Mouse (Mus musculus): ENCODE data around the gene Pcdh11x. TPM values are rescaled to one million over a fixed set of nuclear protein-coding genes. Genes with fewer than 3 reads are reported as not detected.
A peak's percentile ranks its signal among the peaks of the same experiment; 100 is the strongest.

The Pcdh11x gene
- total RNA-seq (2014; rRNA removed) (46.0 and 66.4 TPM in 2 replicates), polyA plus RNA-seq (2015; fragmentation: Nextera tagmentation; extraction: Ambion mirVana) (17.9 and 31.4 TPM in 2 replicates)

DNA sequence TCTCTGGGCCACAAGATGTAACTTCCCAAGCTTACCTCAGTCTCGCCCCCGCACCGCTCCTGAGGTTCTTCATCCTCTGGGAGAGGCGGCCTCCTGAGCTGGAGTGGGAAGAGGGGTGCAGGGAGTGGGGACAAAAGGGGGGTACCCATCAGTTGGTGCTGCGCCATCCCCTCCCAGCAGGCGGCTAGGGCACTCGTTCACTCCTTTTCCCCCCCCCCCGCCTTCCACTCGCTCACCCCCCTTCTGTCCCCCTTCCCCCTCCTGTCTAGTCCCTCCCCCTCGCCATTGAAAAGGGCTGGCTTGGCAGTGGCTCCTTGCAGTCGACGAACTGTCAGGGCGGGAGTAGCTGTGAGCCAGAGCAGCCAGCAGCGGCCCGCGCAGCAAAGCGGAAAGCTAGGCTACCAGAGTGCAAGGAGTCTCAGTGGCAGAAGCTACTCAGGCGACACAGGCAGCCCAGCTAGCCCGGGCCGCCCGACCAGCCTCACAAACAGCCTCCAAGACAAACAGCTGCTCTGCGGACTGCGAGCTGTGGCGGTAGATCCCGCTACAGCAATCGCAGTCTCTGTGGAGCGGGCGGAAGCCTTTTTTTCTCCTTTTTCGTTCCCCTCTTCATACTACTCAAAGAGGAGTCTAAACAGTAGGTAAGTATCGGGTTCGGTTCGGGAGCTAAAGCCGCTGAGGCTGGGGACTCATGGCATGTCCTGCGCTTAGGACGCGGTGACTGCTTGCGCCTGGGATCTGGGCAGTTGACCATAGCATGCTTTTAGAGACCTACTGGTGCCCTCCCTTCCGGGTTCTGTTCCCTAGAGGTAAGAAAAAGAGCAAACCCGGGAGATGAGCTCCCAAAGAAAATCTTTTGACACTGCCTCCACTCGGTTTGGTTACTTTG lies at the start of gene Pcdh11x:
Gene Pcdh11x (plus strand): TSS at position 249 of the 889 bp plus-strand sequence.
- Histone ChIP-seq H3K9me3 (ENCODE audit: low read length) (no peaks in the 10 kb centered on the region), H3K4me2 (ENCODE audit: low read depth) (peak within 1 kb of the TSS; percentile 68), H3K27me3 (ENCODE audit: insufficient read depth, low read length) (no peaks in the 10 kb centered on the region), H3K36me3 (ENCODE audit: insufficient read depth) (no peaks in the 10 kb centered on the region), H3K4me1 (ENCODE audit: insufficient read depth) (no peaks in the 10 kb centered on the region), H3K27ac (ENCODE audit: low read depth, low read length) (no peak within 1 kb of the TSS), H3K4me3 (ENCODE audit: low read depth, low read length) (peak within 1 kb of the TSS; percentile 46), H3K9ac (peak within 1 kb of the TSS; percentile 41; the same call in 1 of the 2 replicates)
- TF ChIP-seq CTCF (IDR thresholded peaks at IDR 0.05; ENCODE audit: low read depth), result peak; percentile 16; the same call in 1 of the 2 replicates
- 19% methylated on average over 37 of the region's 40 CpGs for WGBS
- peak; percentile 69 for DNase-seq
- ATAC-seq, result peak; percentile 86

DNA sequence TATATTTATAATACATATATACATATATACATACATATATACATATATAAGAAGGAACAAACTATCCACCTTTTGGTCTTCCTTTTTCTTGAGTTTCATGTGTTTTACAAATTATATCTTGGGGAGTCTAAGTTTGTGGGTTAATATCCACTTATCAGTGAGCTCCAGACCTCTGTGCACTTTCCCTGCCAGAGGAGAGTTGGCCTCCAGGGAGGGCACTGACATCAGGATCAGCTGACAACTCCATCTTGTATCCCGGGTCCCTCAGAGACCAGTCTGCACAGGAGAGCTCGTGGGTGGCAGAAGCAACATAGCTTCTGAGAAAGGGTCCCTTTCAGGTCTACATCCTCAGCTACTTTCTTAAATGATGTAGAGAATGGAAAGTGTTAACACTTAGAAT lies 30.0 kb upstream of the Pcdh11x start:
- Histone ChIP-seq H3K27me3 (ENCODE audit: insufficient read depth, low read length) (no peaks in the 10 kb centered on the region), H3K9me3 (ENCODE audit: low read length) (no peaks in the 10 kb centered on the region), H3K27ac (ENCODE audit: low read depth, low read length) (no peak overlapping the region), H3K4me1 (ENCODE audit: insufficient read depth) (no peaks in the 10 kb centered on the region), H3K36me3 (ENCODE audit: insufficient read depth) (no peaks in the 10 kb centered on the region), H3K4me3 (ENCODE audit: low read depth, low read length) (no peak overlapping the region), H3K9ac (no peak overlapping the region), H3K4me2 (ENCODE audit: low read depth) (no peak overlapping the region)
- no peak for DNase-seq
- no peak for ATAC-seq
- WGBS, result 76% methylated on average over 2 of the region's 2 CpGs
- TF ChIP-seq CTCF (IDR thresholded peaks at IDR 0.05; ENCODE audit: low read depth), result no peak

DNA sequence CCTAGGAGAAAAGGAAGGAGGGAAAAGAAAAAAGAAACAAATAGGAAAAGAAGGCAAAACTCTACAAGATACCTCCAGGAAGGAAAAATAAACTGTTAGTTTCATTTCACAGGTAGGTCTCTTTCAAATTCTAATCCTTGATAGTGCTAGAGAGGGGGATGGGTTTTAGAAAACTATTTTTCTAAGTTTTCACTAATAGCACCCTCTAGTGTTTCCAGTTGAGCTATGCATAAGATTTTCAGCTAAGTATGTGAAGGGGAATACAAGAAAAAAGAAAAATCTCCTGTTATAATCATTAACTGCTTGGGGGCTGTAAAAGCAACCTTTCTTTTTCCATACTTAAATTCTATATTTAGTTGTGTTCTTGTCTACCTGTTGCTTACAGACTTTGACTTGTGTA lies 4.5 kb upstream of the Pcdh11x start:
- Histone ChIP-seq H3K4me1 (ENCODE audit: insufficient read depth) (no peaks in the 10 kb centered on the region), H3K9me3 (ENCODE audit: low read length) (no peaks in the 10 kb centered on the region), H3K27me3 (ENCODE audit: insufficient read depth, low read length) (no peaks in the 10 kb centered on the region), H3K4me2 (ENCODE audit: low read depth) (no peak overlapping the region), H3K9ac (no peak overlapping the region), H3K4me3 (ENCODE audit: low read depth, low read length) (no peak overlapping the region), H3K27ac (ENCODE audit: low read depth, low read length) (no peak overlapping the region), H3K36me3 (ENCODE audit: insufficient read depth) (no peaks in the 10 kb centered on the region)
- DNase-seq, result peak; percentile 48
- no peak for ATAC-seq
- TF ChIP-seq CTCF (IDR thresholded peaks at IDR 0.05; ENCODE audit: low read depth), result peak; percentile 44

DNA sequence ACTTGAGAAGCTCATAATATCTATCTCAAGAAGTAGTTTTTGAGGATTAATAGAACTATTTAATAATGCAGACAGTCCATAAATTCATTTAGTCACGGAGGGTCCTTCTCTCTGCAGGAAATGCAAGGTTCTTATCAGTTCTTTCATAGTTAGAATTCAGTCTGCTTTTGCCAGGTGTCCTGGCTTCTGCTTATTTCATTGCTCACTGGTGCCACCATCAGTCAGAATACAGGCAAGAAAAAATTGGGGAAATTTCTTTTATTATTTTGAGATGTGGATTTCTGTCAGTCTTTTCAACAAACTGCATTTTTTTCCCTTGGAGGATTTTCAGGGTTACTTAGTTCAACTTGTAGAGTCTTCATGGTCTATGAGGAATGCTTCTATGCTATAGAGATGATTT lies 2.6 kb upstream of the Pcdh11x start:
- DNase-seq (peak; percentile 14), ATAC-seq (no peak)
- WGBS, result 11% methylated on average over 1 of the region's 1 CpGs
- H3K4me2 ChIP-seq (ENCODE audit: low read depth), result no peak overlapping the region
- H3K4me3 ChIP-seq (ENCODE audit: low read depth, low read length), result no peak overlapping the region
- H3K27me3 ChIP-seq (ENCODE audit: insufficient read depth, low read length), result no peaks in the 10 kb centered on the region
- H3K27ac ChIP-seq (ENCODE audit: low read depth, low read length), result no peak overlapping the region
- H3K9ac ChIP-seq, result no peak overlapping the region
- TF ChIP-seq CTCF (IDR thresholded peaks at IDR 0.05; ENCODE audit: low read depth), result peak; percentile 49
- no peaks in the 10 kb centered on the region for H3K36me3 ChIP-seq (ENCODE audit: insufficient read depth)
- no peaks in the 10 kb centered on the region for H3K4me1 ChIP-seq (ENCODE audit: insufficient read depth)
- no peaks in the 10 kb centered on the region for H3K9me3 ChIP-seq (ENCODE audit: low read length)

DNA sequence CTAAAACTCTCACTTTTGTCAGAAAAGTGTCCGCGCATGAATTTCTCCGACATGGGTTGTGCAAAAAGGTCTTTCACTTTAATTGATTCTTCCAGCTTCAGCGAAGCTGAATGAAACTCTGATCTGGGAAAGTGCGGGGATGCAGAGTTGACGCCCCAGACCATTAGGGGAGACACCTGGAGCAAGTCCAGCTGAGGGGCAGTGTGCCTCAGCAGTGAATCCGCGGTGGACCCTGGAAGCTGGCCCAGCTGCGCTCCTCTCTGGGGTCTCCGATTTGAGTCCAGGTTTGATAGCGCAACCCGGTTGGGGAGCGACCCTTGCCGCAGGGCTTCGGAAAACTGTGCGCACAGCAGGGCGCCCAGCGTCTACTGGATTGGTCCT lies 831 bp downstream of the Pcdh11x start:
- Histone ChIP-seq H3K9me3 (ENCODE audit: low read length) (no peaks in the 10 kb centered on the region), H3K27me3 (ENCODE audit: insufficient read depth, low read length) (no peaks in the 10 kb centered on the region), H3K36me3 (ENCODE audit: insufficient read depth) (no peaks in the 10 kb centered on the region), H3K4me2 (ENCODE audit: low read depth) (peak overlapping the region; percentile 68), H3K4me3 (ENCODE audit: low read depth, low read length) (peak overlapping the region; percentile 46), H3K9ac (peak overlapping the region; percentile 41; the same call in 1 of the 2 replicates), H3K4me1 (ENCODE audit: insufficient read depth) (no peaks in the 10 kb centered on the region), H3K27ac (ENCODE audit: low read depth, low read length) (no peak overlapping the region)
- WGBS, result 22% methylated on average over 18 of the region's 18 CpGs
- TF ChIP-seq CTCF (IDR thresholded peaks at IDR 0.05; ENCODE audit: low read depth), result no peak
- DNase-seq, result peak; percentile 7
- ATAC-seq, result no peak

DNA sequence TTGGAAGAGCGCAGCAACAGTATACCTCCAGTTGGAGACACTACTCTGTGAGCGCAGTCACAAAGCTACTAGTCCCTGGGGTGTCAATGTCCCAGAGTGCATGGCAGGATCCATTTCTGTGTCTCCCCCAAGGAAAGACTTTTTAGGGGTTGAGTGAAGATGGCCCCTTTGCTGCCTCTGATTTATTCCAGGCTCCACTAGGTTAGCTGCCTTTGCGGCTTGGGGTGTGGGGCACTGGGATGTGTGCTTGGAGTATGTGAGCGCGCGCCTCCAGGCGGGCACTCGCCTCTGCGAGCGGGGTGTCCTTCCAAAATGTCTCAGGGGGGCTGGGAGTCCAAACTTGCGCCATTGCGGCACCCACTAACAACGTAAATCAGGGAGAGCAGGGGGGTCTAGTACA lies 1.6 kb downstream of the Pcdh11x start:
- 19% methylated on average over 13 of the region's 13 CpGs for WGBS
- DNase-seq (peak; percentile 43), ATAC-seq (no peak)
- peak overlapping the region; percentile 46 for H3K4me3 ChIP-seq (ENCODE audit: low read depth, low read length)
- no peaks in the 10 kb centered on the region for H3K4me1 ChIP-seq (ENCODE audit: insufficient read depth)
- H3K36me3 ChIP-seq (ENCODE audit: insufficient read depth), result no peaks in the 10 kb centered on the region
- H3K9ac ChIP-seq, result no peak overlapping the region
- H3K27ac ChIP-seq (ENCODE audit: low read depth, low read length), result no peak overlapping the region
- H3K27me3 ChIP-seq (ENCODE audit: insufficient read depth, low read length), result no peaks in the 10 kb centered on the region
- TF ChIP-seq CTCF (IDR thresholded peaks at IDR 0.05; ENCODE audit: low read depth), result no peak
- no peaks in the 10 kb centered on the region for H3K9me3 ChIP-seq (ENCODE audit: low read length)
- peak overlapping the region; percentile 68 for H3K4me2 ChIP-seq (ENCODE audit: low read depth)

All from forebrain, postnatal 0 days (tissue).